Mouse (Mus musculus) thymus, postnatal 0 days (tissue): Measurements from ENCODE around the gene Olfr698. TPM values are rescaled to one million over a fixed set of nuclear protein-coding genes. Genes with fewer than 3 reads are reported as not detected.
"Not testable (repeated sequence)": the region's sequence is repeated elsewhere in the genome, so short reads cannot be mapped to it uniquely, and the experiment has no call there.

Source experiments
- DNase-seq: peaks from one replicate; pipeline ENCODE4 v3.0.0-alpha.2; 2015; ENCODE audit warnings: low spot score
- polyA plus RNA-seq: library from polyadenylated mRNA; unstranded; fragments of >200 nt; fragmentation: Nextera tagmentation; extraction: Ambion mirVana; gene quantifications from 2 replicates; pipeline ENCODE4 v1.2.1, GENCODE M21; 2015

Gene Olfr698
- polyA plus RNA-seq, result not detected in 2 replicates

- DNase-seq, result no peak
Measured at GRCm38 (mm10) chr7:106755297-106755696, at the start of gene Olfr698. Olfr698 (minus strand) TSS chr7:106755397.

- DNase-seq, result no peak
Measured at GRCm38 (mm10) chr7:106793098-106793497, 37.9 kb upstream of the Olfr698 start, which contains the start of gene Olfr699. Olfr699 (minus strand) TSS chr7:106793198.

DNA sequence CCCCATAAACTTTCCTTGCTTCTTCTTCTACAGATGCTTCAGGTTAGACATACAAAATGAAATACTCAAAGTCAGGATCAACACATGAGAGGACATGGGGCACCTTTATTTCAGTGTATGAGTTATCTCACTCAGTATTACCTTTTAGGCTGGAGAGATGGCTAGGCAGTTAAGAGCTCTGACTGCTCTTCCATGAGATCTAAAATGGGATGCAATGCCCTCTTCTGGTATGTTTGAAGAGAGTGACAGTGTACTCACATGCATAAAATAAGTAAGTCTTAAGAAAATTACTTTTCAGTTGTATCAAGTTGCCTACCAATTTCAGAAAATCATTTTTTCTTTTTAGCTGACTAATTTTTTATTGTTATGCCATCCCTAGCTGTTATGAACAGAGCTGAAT lies 33.1 kb upstream of the Olfr698 start:
- peak; percentile 10 for DNase-seq

DNA sequence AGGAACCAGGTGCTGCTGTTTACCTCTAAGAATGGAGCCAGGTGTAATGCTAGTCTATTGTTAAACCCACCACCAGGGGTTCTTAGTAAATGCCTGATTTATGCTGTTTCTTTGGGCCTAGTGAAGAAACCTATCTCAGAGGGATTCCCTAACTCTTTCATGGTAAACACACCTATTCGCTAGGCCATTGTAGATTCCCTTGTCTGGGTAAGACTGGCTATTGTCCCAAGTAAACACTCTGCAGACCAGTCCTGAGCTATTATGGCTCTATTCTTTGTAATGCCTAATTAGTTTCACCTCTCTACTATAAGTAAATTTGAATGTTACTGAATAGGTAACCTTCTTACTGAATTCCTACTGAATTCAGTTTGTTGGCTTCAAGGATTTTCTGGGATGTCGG lies 5.8 kb upstream of the Olfr698 start:
- not testable (repeated sequence) for DNase-seq

DNA sequence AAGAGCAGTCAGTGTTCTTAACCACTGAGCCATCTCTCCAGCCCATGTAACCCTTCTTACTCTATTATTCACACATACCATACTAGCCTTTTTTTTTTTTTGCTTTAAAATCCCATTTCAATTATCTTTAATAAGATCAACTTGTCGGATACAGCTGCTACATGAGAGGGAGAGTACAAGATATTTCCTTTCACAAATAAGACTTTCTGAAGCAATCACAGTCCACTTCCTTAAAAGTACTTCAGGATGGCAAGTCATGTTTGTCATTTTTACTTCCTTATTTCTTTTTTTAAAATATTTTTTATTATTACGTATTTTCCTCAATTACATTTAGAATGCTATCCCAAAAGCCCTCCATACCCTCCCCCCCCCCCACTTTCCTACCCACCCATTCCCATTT lies 3.6 kb upstream of the Olfr698 start:
- DNase-seq, result no peak

DNA sequence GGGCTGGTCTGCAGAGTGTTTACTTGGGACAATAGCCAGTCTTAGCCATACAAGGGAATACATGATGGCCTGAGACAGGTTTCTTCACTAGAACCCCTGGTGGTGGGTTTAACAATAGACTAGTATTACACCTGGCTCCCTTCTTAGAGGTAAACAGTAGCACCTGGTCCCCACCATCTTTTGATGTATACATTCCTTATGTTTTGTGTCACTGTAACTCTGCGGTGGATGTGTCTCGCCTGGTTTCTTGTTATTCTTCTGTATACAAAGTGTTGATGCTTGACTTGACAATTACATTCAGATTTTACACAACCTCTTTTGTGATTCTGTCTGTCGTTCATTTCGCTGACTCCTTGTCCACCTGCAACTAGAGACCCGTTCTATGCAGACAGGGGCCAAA lies 9.4 kb downstream of the Olfr698 start:
- DNase-seq, result no peak

GRCm38 (mm10) chr7:106742343-106742742 lies 12.9 kb downstream of the Olfr698 start, which contains the start of gene Olfr697:
Olfr697 (minus strand) TSS chr7:106742443.
- DNase-seq, result no peak

DNA sequence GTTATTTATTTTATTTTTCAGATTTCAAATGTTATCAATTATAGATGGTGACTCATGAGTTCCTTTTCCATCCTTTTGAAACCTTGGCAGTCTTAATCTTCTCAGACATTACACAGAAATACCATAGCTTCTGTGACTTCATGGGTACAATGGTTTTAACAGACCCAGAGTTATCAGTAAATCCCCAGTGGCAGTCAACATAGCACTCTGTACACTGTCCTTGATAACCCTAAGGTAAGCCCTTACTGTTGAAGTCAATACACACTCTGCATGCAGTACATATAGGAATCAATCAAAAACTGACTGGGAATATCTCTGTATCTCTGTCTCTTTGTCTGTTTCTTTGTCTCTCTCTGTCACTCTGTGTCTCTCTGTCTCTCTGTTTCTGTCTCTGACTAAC lies 18.2 kb downstream of the Olfr698 start:
- DNase-seq, result no peak

- no peak for DNase-seq
Measured at GRCm38 (mm10) chr7:106733717-106734116, 21.5 kb downstream of the Olfr698 start.

DNA sequence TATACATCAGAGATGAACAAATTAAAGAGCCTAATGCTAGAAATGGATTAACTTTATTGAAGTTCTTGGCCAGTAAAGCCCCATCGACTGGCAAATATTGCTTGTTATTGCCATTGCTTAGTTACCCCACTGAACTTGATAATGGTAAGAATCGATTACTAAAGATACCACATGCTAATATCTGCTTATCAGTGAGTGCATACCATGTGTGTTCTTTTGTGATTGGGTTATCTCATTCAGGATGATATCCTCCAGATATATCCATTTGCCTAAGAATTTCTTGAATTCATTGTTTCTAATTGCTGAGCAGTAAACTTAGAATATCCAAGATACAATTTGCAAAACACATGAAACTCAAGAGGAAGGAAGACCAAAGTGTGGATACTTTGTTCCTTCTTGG lies 29.5 kb downstream of the Olfr698 start:
- DNase-seq, result not testable (repeated sequence)

DNA sequence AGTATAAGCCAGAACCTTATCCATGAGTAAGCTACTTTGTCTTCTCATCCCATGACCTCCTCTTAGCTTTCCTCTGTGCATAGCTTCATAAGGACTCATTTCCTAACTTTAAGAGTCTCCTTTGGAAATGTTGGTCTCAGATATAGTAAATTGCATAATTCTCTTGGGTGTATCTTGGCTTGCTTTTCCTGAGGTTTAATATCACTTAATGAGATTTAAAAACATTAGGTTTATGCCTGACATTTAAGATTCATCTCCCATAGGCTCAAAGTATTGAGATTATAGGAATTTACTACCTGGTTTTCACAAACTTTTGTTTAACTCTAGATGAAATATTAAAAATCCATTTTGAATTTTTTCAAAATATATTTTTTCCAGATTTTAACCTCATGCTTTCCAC lies 38.9 kb downstream of the Olfr698 start, which contains the start of gene Olfr695:
Gene Olfr695 (minus strand): TSS at position 101 of the 400 bp plus-strand sequence.
- no peak for DNase-seq

DNA sequence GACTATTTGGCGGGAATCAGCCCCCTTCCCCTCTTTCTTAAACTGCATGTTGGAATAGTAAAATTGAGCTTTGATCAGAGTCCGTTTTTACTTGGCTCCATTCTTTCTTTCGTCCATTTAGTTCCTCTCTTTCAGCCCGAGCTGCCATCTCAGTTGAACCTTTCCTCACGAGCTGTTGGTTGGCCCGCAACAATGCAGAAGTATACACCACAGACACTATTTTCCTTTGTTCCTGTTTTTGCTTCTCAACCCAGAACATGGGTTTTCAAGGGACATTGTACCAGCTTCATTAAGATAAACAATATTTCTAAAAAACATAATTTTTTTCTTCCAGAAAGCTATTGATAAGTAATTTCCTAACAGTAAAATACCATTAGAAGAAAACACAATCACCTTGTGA lies 43.7 kb downstream of the Olfr698 start:
- DNase-seq, result no peak

DNA sequence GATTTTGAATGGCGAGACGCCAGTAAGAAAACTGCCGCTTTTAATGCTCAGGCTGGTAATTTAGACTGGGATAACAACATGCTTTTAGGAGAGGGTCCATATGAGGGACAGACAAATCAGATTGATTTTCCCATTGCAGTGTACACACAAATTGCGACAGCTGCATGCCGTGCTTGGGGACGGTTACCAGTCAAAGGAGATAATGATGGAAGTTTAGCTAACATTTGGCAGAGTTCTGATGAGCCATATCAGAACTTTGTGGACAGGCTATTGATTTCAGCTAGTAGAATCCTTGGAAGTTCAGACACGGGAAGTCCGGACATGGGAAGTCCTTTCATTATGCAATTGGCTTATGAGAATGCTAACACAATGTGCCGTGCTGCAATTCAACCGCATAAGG lies 47.5 kb downstream of the Olfr698 start:
- DNase-seq, result not testable (repeated sequence)

Other genes starting within 250 kb of the Olfr698 start
- gene Olfr693, start 74.8 kb downstream of the Olfr698 start, polyA plus RNA-seq, result not detected in 2 replicates
- not detected in 2 replicates for gene Olfr694, start 63.6 kb downstream of the Olfr698 start, polyA plus RNA-seq
- gene Olfr695, start 39.0 kb downstream of the Olfr698 start, polyA plus RNA-seq, result not detected in 2 replicates
- not detected in 2 replicates for gene Olfr697, start 13.0 kb downstream of the Olfr698 start, polyA plus RNA-seq
- gene Olfr699, start 37.8 kb upstream of the Olfr698 start, polyA plus RNA-seq, result not detected in 2 replicates
- not detected in 2 replicates for gene Olfr700, start 53.4 kb upstream of the Olfr698 start, polyA plus RNA-seq
- not detected in 2 replicates for gene Olfr701, start 58.7 kb upstream of the Olfr698 start, polyA plus RNA-seq
- gene Olfr702, start 78.5 kb upstream of the Olfr698 start, polyA plus RNA-seq, result not detected in 2 replicates
- gene Olfr703, start 88.0 kb upstream of the Olfr698 start, polyA plus RNA-seq, result not detected in 2 replicates
- not detected in 2 replicates for gene Olfr704, start 107.8 kb upstream of the Olfr698 start, polyA plus RNA-seq
- not detected in 2 replicates for gene Olfr705, start 121.5 kb upstream of the Olfr698 start, polyA plus RNA-seq
- gene Olfr706, start 132.8 kb upstream of the Olfr698 start, polyA plus RNA-seq, result not detected in 2 replicates
- gene Olfr707, start 145.8 kb upstream of the Olfr698 start, polyA plus RNA-seq, result not detected in 2 replicates
- not detected in 2 replicates for gene Olfr1532-ps1, start 152.6 kb upstream of the Olfr698 start, polyA plus RNA-seq
- gene Olfr709-ps1, start 176.8 kb upstream of the Olfr698 start, polyA plus RNA-seq, result not detected in 2 replicates
- gene Olfr710, start 192.9 kb upstream of the Olfr698 start, polyA plus RNA-seq, result not detected in 2 replicates
- gene Olfr6, start 208.5 kb upstream of the Olfr698 start, polyA plus RNA-seq, result not detected in 2 replicates
- not detected in 2 replicates for gene Olfr711, start 220.1 kb upstream of the Olfr698 start, polyA plus RNA-seq